Mouse (Mus musculus): ENCODE results near the gene Kcnh4. TPM values are rescaled to one million over a fixed set of nuclear protein-coding genes. Genes with fewer than 3 reads are reported as not detected.

The Kcnh4 gene
- polyA plus RNA-seq, 1 experiment from 2014 or later = not detected

DNA sequence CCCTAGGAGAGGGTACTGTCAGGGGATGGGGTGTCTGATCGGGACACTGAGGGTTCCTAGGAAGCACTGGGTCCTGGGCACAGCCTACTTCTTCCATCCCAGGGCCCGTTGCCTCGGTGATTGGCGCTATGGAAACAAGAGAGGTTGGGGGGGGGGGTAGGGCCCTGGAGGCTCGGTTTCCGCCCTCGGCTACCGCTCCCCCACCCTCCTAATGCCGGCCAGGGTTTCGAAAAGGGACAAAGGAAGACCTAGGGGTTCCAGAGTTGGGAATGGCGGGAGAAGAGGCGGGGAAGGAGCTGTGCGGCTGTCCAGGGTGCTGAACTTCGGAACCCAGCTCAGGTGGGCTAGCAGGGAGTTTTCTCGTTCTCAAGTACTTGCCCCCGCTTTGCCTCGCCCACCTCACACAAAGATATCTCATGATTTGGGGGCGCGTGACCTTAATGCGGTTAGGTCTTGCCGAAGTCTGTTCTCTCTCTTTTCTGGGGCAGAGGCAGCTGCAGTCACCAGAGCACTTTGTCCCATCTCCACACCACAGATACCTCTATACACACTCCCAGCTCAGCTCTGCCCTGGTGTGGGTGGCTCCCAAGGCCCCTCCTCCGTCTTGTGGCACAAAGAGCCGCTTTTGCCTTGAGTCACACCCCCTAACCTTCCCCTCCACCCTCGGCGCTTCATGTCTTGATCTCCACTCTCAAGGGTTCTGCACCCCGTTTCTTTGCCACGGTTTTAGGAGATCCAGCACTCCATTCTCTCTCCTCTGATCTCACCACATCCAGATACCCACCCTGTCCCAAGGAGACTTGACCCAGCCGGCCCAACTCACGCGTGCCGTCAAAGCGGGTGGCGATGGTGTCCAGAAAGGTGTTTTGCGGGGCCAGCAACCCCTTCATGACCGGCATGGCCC is 783 bp downstream of the Kcnh4 start:
- no peaks in the 10 kb centered on the region for H3K9me3 ChIP-seq
- H3K4me2 ChIP-seq (replicated peaks) = peak overlapping the region; percentile 59
- H3K27me3 ChIP-seq = peaks cover 84% of the 10 kb centered on the region
- H3K36me3 ChIP-seq = no peaks in the 10 kb centered on the region
- no peak; the same call in 1 of the 2 replicates for ATAC-seq (ENCODE audit: low FRiP score, low read depth)
- peak overlapping the region; percentile 32 for H3K4me3 ChIP-seq
- no peak overlapping the region for H3K9ac ChIP-seq
- peaks cover 19% of the 10 kb centered on the region for H3K4me1 ChIP-seq
- H3K27ac ChIP-seq = no peak overlapping the region
- 2% methylated on average over 35 of the region's 35 CpGs for WGBS

DNA sequence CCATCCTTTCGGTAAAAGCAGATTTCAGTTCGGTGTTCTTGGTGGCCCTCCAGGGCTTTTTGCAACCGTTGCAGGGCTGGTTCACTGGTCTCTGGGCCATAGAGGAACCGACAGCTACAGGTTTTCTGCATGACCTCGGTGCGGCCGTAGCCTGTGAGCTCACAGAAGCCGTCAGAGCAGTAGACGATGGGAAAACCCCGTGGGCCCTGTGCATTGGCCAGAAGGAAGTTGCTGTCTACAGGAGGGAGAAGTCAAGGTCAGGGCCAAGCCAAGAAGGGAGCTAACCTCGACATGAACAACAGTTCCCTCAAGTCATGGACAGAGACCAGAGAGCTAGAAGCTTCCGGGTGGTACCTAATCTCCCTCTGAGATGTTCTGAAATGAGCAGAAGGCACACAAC is 2.2 kb downstream of the Kcnh4 start:
- Histone ChIP-seq H3K9ac (no peak overlapping the region), H3K27me3 (peaks cover 82% of the 10 kb centered on the region), H3K4me1 (peaks cover 19% of the 10 kb centered on the region), H3K36me3 (no peaks in the 10 kb centered on the region), H3K4me2 (replicated peaks) (no peak overlapping the region), H3K9me3 (no peaks in the 10 kb centered on the region), H3K4me3 (no peak overlapping the region), H3K27ac (no peak overlapping the region)
- ATAC-seq (ENCODE audit: low FRiP score, low read depth) = no peak
- 87% methylated on average over 12 of the region's 12 CpGs for WGBS

DNA sequence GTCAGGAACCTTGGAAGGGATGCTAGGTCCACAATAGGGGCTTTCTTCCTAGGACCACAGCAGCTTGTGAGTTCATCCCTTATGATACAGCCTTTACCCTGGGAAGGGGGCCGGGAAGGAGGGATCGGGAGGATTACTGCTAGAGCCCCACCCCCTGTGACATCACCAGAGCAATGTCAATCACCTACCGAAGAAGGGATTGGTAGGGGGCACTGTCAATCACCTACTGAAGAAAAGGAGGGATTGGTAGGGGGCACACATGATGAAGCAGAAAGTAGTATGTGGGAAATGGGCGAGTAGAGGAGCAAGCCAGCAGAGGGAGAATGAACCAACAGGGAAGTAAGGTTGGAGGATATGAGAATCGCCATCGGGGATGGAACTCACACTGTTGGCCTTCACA is 3.3 kb downstream of the Kcnh4 start:
- no peak overlapping the region for H3K27ac ChIP-seq
- H3K4me2 ChIP-seq (replicated peaks) = no peak overlapping the region
- H3K27me3 ChIP-seq = peaks cover 81% of the 10 kb centered on the region
- no peak overlapping the region for H3K9ac ChIP-seq
- no peak for ATAC-seq (ENCODE audit: low FRiP score, low read depth)
- H3K36me3 ChIP-seq = no peaks in the 10 kb centered on the region
- no peaks in the 10 kb centered on the region for H3K9me3 ChIP-seq
- no peak overlapping the region for H3K4me3 ChIP-seq
- peaks cover 13% of the 10 kb centered on the region for H3K4me1 ChIP-seq
- 64% methylated on average over 6 of the region's 6 CpGs for WGBS

DNA sequence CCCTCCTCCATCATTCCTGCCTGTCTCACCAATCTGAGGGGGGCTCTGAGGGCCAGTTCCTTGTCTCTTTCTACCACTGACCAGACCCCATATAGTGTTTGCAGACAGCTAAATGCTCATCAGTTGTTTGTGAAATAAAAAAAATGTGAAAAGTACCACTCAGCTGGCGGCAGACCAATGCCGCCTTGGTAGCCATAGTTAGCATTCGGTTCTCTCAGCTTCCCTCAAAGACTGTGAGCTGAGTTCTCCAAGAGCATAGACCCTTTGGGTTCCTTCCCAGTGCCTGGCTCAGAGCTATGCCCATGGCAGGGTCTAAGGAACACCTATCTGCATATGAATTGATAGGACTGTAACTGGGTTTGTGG is 5.1 kb downstream of the Kcnh4 start:
- Histone ChIP-seq H3K4me2 (replicated peaks) (no peak overlapping the region), H3K27ac (no peak overlapping the region), H3K9me3 (no peaks in the 10 kb centered on the region), H3K4me3 (no peak overlapping the region), H3K27me3 (peaks cover 73% of the 10 kb centered on the region), H3K9ac (no peak overlapping the region), H3K36me3 (no peaks in the 10 kb centered on the region), H3K4me1 (peaks cover 8% of the 10 kb centered on the region)
- WGBS = 92% methylated on average over 3 of the region's 3 CpGs
- ATAC-seq (ENCODE audit: low FRiP score, low read depth) = no peak

DNA sequence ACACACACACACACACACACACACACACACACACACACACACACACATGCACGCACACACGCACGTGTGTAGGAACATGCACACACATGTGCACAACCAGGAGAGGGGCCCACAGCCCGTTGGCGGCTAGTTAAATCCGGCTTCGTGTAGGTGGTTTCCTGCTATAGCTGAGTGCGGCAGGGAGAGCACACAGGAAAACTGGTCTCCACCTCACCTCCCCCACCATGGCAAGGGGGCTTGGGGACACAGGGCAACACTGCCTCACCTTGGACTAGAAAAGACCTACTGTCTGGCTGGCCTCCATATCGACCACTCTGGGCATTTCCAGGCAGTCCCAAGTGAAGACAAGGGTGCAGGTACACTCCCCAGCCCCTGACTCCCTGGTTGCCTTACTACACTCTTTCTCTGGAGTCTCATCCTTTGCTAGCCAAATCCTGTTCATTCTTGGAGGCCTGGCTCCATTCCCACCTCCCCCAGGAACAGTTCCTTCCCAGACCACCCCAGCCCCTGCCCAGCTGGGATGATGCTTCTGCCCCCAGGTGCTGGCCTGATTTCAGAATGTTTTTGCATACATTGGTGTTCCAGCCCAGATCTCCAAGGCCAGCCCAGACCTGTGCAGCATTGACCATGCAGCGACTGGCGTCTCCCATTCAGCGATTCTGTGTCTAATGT is 5.6 kb downstream of the Kcnh4 start:
- H3K36me3 ChIP-seq = no peaks in the 10 kb centered on the region
- no peak for ATAC-seq (ENCODE audit: low FRiP score, low read depth)
- H3K27ac ChIP-seq = no peak overlapping the region
- peaks cover 3% of the 10 kb centered on the region for H3K4me1 ChIP-seq
- no peaks in the 10 kb centered on the region for H3K9me3 ChIP-seq
- H3K4me3 ChIP-seq = no peak overlapping the region
- no peak overlapping the region for H3K9ac ChIP-seq
- 89% methylated on average over 12 of the region's 12 CpGs for WGBS
- H3K4me2 ChIP-seq (replicated peaks) = no peak overlapping the region
- peaks cover 73% of the 10 kb centered on the region for H3K27me3 ChIP-seq

DNA sequence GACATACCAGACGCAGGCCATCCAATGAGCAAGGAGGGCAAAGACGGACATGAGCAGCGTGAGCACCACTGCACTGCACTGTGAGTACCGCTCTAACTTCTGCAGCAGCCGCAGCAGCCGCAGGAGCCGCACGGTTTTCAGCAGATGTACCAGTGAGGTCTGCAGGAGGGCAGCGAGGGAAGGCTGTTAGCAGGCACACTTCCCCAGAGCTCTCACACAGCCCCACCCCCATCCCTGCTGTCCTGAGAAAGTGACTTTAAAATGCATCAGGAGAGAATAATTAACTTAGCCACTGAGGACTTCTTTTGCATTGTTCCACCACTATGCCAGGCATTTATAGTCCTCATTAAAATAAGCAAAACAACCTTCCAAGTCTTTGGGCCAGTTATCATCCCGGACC is 7.4 kb downstream of the Kcnh4 start:
- ATAC-seq (ENCODE audit: low FRiP score, low read depth) = no peak
- no peak overlapping the region for H3K4me3 ChIP-seq
- H3K27me3 ChIP-seq = peaks cover 72% of the 10 kb centered on the region
- no peaks in the 10 kb centered on the region for H3K4me1 ChIP-seq
- no peaks in the 10 kb centered on the region for H3K36me3 ChIP-seq
- H3K27ac ChIP-seq = no peak overlapping the region
- no peak overlapping the region for H3K4me2 ChIP-seq (replicated peaks)
- WGBS = 34% methylated on average over 10 of the region's 10 CpGs
- peak overlapping the region; percentile 25; the same call in 1 of the 2 replicates for H3K9ac ChIP-seq
- H3K9me3 ChIP-seq = no peaks in the 10 kb centered on the region

DNA sequence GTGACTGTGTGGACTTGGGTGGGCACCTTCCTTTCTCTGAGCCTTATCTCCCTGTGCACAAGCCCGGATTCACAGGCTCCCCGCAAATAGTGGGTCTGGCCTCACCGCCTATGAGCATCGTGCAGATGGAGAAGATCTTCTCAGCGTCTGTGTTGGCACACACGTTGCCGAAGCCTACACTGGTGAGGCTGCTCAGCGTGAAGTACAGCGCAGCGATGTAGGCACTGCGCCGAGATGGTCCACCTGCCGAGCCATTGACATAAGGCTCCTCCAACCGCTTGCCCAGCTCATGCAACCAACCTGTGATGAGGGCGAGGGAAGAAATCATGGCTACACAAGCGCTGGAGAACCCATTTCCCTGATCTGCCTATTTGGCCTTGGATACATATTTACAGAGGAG is 9.6 kb downstream of the Kcnh4 start:
- H3K36me3 ChIP-seq = no peaks in the 10 kb centered on the region
- WGBS = 88% methylated on average over 16 of the region's 16 CpGs
- no peak for ATAC-seq (ENCODE audit: low FRiP score, low read depth)
- no peak overlapping the region for H3K4me2 ChIP-seq (replicated peaks)
- no peak overlapping the region for H3K9ac ChIP-seq
- H3K4me1 ChIP-seq = no peaks in the 10 kb centered on the region
- no peaks in the 10 kb centered on the region for H3K9me3 ChIP-seq
- H3K27me3 ChIP-seq = peaks cover 71% of the 10 kb centered on the region
- H3K4me3 ChIP-seq = no peak overlapping the region
- no peak overlapping the region for H3K27ac ChIP-seq

DNA sequence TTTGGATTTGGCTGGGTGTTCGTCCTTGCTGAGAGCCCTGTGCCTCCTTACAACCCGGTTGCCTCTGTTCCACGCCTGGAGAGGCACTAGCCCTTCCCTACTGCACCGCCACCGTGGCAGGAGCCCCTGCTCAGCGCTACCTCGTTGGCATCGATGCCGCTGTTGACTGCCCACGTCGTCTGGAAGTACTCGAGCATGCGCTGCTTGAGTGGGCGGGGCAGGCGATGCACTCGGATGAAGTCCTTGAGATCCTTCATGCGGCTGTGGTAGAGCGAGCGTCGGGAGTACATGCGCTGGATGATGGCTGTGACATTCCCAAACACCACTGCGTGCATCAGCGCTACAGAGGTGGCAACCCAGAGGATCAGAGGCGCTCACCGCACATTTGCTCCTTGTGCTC is 10.3 kb downstream of the Kcnh4 start:
- H3K9ac ChIP-seq = no peak overlapping the region
- no peaks in the 10 kb centered on the region for H3K9me3 ChIP-seq
- peaks cover 65% of the 10 kb centered on the region for H3K27me3 ChIP-seq
- H3K36me3 ChIP-seq = no peaks in the 10 kb centered on the region
- no peak for ATAC-seq (ENCODE audit: low FRiP score, low read depth)
- H3K4me3 ChIP-seq = no peak overlapping the region
- H3K4me2 ChIP-seq (replicated peaks) = no peak overlapping the region
- no peak overlapping the region for H3K27ac ChIP-seq
- 42% methylated on average over 25 of the region's 25 CpGs for WGBS
- H3K4me1 ChIP-seq = no peaks in the 10 kb centered on the region

DNA sequence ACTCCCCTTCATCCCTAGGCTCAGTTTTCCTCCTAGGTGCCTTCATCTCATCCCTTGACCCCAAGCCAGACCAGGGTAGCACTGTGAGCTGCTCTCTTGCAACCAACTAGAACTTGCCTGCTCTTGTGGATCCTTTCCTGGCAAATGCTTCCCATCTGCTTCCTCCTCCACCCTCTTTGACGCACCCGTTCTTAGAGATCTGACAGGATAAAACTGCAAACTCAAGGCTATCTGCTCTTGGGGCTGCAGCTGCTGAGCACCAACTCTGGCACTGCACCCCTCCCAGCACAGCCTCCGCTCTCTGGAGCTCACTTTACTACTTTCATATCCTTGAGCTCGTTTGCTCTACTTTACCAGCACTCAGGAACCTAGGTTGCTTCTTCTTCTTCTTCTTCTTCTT is 11.1 kb downstream of the Kcnh4 start:
- no peak for ATAC-seq (ENCODE audit: low FRiP score, low read depth)
- Histone ChIP-seq H3K27ac (no peak overlapping the region), H3K27me3 (peaks cover 60% of the 10 kb centered on the region), H3K4me3 (no peak overlapping the region), H3K36me3 (no peaks in the 10 kb centered on the region), H3K9ac (no peak overlapping the region), H3K4me1 (no peaks in the 10 kb centered on the region), H3K4me2 (replicated peaks) (no peak overlapping the region), H3K9me3 (no peaks in the 10 kb centered on the region)
- WGBS = 68% methylated on average over 4 of the region's 4 CpGs

DNA sequence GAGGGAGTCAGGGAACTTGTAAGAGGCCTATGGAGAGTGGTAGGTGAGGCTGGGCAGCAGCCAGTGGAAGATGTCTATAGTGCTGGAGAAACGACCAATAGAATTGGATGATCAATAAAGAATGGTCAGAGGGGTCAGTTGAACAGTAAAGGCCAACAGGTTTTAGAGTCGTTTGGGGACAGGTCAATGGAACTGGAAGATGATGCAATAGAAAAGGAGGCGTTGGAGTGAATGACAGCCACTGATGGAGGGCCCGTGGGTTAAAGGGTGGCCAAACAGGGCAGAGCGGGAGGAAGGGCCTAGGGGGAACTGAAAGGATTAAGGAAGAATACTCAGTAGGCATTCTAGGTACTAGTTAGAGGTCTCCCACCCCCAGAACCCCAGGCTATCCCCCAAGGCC is 12.6 kb downstream of the Kcnh4 start:
- Histone ChIP-seq H3K9me3 (no peaks in the 10 kb centered on the region), H3K27me3 (peaks cover 49% of the 10 kb centered on the region), H3K4me1 (no peaks in the 10 kb centered on the region), H3K4me2 (replicated peaks) (no peak overlapping the region), H3K27ac (no peak overlapping the region), H3K9ac (no peak overlapping the region), H3K36me3 (no peaks in the 10 kb centered on the region), H3K4me3 (no peak overlapping the region)
- no peak for ATAC-seq (ENCODE audit: low FRiP score, low read depth)
- WGBS = 69% methylated on average over 5 of the region's 5 CpGs

DNA sequence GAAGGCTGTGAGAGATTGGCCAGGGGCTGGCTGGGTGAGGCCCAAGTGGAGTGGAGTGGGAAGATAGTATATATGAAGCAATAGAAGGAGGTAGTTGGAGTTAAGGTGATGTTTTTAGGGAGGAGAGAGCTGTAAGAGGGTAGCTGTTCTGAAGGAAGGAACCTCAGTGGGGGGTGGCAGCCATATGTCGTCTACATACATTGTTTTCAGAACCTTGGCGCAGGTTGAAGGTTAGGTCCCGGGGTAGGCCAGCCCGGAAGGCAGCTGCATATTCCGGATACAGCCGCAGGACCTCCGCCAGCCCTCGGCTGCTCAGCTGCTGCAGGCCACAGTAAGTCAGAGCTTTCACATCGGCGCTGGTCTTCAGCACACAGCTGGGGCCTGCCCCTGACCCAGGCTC is 13.2 kb downstream of the Kcnh4 start:
- Histone ChIP-seq H3K36me3 (no peaks in the 10 kb centered on the region), H3K27ac (no peak overlapping the region), H3K27me3 (peaks cover 44% of the 10 kb centered on the region), H3K4me2 (replicated peaks) (no peak overlapping the region), H3K9ac (no peak overlapping the region), H3K4me1 (no peaks in the 10 kb centered on the region), H3K9me3 (no peaks in the 10 kb centered on the region), H3K4me3 (no peak overlapping the region)
- WGBS = 71% methylated on average over 10 of the region's 10 CpGs
- ATAC-seq (ENCODE audit: low FRiP score, low read depth) = no peak

DNA sequence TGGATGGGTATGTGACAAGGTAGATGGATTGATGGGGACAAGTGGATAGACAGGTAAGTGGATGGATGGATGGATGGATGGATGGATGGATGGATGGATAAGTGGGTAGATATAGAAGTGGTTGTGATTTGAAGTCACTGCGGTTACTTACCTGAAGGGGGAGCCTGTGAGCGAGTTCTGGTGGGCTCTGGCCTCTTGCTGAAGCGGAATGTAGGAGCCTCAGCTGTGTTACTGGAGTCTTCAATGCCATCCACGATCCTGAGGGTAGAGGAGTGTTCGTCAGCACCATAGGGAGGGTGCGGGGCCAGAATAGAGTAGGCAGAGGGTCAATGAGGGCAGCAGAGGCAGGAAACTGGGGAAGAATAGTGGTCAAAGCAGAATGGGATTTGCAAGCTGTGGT is 14.7 kb downstream of the Kcnh4 start:
- ATAC-seq (ENCODE audit: low FRiP score, low read depth) = no peak

More for the DNA sequence above, 14.7 kb downstream of the Kcnh4 start:
- Histone ChIP-seq H3K4me3 (no peak overlapping the region), H3K4me1 (no peaks in the 10 kb centered on the region), H3K9ac (no peak overlapping the region), H3K9me3 (no peaks in the 10 kb centered on the region), H3K36me3 (no peaks in the 10 kb centered on the region), H3K4me2 (replicated peaks) (no peak overlapping the region), H3K27ac (no peak overlapping the region), H3K27me3 (peaks cover 42% of the 10 kb centered on the region)
- WGBS = 14% methylated on average over 6 of the region's 6 CpGs
